Mouse (Mus musculus) subcutaneous adipose tissue, adult 2 months (tissue): ENCODE measurements around the gene Stk32c. TPM values are rescaled to one million over a fixed set of nuclear protein-coding genes. Genes with fewer than 3 reads are reported as not detected.

ENCODE experiments used
- polyA plus RNA-seq: library from polyadenylated mRNA; depleted of rRNA; stranded (reverse); fragments of >200 nt; gene quantifications from 2 replicates; pipeline ENCODE4 v1.2.3, GENCODE M21; 2012; ENCODE audit warnings: low replicate concordance; rRNA removed

The Stk32c gene
- polyA plus RNA-seq, result 1.8 and 4.3 TPM in 2 replicates

DNA sequence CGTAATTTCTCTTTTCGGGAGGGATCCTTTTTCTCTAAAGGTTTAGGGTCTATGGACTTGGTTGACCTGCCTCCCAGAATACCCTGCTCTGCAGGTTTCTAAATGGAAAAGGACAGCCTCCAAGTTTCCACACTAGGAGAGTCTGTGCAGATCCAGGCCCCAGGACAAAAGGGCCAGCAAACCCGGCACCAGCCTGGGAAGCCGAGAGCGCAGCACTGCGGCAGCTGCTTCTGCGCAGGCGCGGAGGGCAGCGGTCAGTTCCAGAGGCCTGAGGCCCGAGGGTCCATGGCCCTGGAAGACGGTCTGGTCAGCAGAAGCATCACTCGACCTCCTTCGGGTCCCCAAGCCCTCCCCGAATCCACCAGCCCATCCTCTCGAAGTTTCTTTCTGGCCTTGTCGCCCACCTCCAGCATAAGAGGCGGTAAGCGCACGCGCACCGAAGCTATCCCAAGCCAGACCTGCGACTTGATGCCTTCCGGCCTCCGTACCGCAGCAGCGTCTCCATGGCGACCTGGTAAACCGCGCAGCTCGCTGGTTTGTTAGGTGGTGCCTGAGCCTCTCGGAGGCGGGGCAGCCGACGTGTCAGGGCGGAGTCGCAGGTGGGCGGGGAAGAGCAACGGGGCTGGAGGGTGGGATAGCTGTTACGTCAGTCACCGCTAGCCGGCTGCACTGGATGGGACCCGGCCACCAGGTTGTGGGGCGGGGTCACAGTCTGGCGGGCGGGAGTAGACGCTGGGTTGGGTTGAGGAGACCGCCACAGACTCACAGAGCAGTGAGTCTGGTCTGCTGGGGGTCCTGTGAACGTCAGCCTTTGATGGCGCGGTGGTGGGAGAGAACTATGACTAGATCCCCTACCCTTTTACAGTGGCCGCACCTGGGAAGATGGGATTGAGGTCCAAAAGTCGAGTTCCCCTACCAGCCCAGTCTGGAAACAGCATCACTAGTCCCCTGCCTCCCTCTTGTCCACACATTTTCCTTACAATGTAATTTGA lies at the start of gene Stk32c, which contains the start of gene Lrrc27:
Stk32c (minus strand) TSS at position 554 of the 992 bp plus-strand sequence.
Lrrc27 (plus strand) TSS at position 235 of the 992 bp plus-strand sequence.

DNA sequence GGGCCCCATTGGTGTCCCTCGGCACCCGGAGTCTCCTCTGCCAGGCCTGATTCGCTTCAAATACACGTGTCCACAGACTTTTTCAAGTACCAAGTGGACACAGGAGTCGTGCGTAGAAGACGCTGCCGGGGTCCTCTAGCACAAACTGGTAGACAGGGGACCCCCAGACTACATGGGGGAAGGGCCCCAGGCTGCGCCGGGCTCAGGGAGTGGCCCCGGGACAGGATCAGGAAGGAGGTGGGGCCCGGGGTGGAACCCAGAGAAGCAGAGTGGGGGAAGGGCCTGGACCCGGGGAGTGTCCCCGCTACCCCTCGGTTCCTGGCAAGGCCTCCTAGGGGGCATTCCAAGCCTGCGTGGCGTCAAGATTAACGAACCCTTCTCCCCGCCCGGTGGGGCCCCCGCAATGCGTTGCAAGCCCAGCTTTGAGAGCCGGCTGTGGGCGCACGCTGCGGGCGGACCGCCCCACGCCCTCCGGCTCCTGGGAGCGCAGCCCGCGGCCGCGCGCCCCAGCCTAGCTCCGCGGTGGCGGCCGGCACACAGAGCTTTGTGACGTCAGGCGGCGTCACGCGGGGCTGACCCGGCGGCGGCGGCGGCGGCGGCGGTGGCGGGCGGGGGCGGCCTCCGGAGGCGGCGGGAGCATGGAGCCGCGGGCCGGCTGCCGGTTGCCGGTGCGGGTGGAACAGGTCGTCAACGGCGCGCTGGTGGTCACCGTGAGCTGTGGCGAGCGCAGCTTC lies 34.9 kb upstream of the Stk32c start, which contains the start of gene Pwwp2b:
Pwwp2b (plus strand) TSS at position 602 of the 734 bp plus-strand sequence.

DNA sequence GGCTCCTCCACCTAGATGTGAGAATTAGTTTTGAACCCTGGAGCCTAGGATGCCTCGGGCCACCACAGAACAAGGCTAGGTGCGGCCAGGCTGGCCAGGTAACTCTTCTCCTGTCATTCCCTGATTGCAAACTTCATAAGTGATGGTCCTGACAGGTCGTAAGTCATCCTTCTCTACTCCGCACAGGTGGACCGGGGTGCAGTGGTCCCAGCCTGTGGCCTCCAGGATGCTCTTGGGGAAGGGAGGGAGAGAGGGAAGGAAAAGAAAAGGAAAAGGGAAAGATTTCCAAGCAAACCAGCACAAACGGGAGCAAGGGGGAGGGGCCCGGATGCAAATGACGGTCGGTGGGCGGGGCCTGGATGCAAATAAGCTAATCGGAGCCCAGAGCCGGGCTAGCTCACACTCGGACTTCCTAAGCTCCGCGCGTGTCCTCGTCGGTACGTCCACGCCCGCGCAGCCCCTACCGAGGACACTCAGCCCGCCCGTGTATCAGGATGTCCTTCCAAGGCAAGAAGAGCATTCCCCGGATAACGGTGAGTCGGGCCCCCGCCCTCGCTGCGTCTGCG lies 127.4 kb downstream of the Stk32c start, which contains the start of gene Dpysl4:
Dpysl4 (plus strand) TSS at position 373 of the 566 bp plus-strand sequence.

Other genes with a start within 250 kb of the Stk32c start
- 0.30 and 10.3 TPM in 2 replicates for gene Dpysl4, start 127.3 kb downstream of the Stk32c start, polyA plus RNA-seq
- gene Lrrc27, start 319 bp downstream of the Stk32c start, polyA plus RNA-seq, result 23.0 and 39.1 TPM in 2 replicates
- gene Pwwp2b, start 35.2 kb upstream of the Stk32c start, polyA plus RNA-seq, result 9.3 and 15.7 TPM in 2 replicates
- gene Inpp5a, start 175.8 kb upstream of the Stk32c start, polyA plus RNA-seq, result 44.8 and 56.9 TPM in 2 replicates